Mouse (Mus musculus) thymus, postnatal 10 days (tissue): ENCODE results near the gene Dennd1b.

Experiments used
- DNase-seq, 2 experiments: peaks; one replicate each; pipeline ENCODE4 v3.0.0; 2021; ENCODE audit warnings: low spot score in 2 of 2

Dennd1b gene

DNA sequence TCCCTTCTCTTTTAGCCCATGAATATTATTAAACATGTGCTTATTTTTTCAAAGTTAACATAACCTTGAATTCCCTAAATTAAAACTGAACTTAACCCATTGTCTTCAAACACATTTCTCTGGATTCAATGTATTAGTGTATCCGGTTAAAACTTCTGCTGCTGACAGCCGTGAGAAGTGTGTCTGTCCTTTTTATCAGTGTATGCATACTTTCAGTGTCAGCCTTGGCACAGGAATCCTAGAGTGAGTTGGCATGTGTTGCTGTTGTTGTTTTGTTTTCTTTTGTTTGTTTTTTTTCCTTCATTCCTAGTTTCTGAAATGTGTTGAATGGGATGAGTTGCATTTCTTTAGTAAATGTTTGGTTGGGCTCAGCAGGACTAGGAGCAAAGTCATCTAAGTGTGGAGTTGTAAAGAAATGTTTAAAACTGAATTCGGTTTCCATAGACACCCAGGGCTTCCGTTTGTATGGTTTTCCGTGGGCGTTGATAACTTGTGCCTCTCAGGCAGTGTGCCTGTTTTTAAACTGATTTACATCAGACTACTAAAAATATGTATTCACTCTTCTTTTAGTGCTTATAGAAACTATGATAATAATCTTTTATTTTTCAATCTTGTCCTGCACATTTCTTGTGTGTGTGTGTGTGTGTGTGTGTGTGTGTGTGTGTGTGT lies 217.4 kb downstream of the Dennd1b start:
- DNase-seq: no peak

DNA sequence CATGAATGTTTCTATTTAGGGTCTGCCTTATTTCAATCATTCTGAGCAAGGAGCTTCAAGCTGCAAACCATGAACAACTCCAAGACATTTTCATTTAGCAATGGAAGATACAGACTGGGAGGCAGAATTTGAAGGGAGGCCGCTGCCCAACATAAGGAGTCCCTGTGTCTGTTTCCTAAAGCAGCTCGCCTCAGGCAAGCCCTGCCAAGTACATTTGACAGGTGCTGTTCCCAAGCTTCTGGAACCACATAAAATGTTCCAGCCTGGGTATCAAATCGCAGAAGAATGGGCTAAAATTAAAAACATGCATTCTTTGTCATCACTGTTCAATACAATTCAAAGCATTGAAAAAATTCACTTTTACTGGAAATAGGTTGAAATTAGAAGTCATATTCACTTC lies 229.4 kb downstream of the Dennd1b start:
- DNase-seq: no peak

DNA sequence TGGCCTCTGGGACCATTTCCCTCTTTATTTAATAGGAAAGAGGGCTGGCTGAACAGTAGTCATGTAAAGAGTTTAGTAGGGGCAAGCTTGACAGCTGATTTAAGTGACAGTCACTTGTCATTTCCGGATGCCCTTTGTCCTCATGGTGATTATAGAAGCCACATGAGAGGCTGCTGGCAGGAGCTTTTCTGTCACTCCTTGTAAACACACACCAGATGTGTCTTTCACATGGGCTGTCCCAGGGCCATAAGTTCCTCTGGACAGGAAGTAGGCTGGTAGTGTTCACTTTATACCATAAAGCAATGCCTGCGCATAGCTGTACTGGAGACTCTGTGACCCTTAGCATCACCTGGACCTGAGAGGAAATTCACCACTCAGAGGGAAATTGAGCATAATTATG lies 230.8 kb downstream of the Dennd1b start:
- DNase-seq: no peak

DNA sequence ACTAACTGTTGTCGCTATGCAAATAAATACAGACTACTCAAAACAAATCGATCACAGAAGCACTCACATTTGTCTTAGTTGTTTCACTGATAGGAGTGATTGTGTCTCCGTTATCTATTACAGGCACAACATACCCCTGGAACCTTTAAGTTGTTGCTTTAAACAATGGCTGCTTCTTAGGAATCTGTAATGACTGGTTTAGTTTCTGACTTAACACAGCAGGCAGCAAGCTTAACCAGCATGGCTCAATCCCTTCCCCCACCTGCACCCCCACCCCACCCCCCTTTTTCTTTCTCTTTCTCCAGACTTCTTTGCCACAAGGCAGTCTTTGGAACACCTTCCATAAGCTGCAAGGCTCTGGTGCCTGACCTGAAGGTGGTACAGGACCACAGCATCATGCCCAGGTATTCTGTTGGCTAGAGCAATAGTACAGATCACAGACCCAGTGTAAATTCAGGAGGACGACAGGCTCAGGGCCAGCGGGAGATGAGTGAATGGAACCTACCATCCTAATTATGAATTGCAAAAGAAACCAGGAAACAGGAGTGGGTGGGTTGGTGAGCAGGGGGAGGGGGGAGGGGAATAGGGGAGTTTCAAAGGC lies 231.3 kb downstream of the Dennd1b start:
- DNase-seq: no peak

DNA sequence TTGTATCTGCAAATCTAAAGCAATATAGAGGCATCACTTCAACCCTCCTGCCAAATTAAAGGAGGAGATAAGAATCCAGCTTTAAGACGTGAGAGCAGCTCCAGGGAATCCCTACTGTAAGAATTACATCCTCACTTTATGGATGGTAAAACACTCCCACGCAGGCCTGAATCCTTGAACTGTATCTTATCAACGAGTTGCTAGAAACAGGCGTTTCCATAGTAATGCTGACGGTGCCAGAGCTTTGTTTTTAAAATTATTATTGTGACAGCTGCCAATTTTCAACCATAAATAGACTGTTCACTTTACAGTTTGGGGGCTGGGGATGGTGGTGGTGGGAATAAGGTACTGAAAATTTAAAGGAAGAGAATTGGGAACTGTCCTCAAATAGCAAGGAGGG lies 239.8 kb downstream of the Dennd1b start:
- no peak for DNase-seq

DNA sequence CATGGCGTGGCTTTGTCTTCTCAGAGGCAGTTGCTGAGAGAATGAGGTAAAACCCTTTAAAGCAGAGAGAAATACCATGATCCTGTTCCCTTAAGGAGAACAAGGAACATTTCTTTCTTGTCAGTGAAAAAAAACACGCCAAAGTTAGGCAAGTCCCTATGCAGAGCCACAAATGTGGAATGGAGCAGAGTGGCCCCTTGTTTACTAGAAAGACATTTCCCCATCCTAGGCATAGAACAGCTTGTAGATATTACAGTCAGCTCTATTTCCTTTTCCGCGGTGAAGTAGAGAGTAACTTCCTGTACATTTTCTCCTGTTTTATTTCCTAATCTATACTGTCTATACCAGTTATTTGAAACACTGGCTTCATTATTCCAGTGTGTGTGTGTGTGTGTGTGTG lies 243.0 kb downstream of the Dennd1b start:
- no peak for DNase-seq

DNA sequence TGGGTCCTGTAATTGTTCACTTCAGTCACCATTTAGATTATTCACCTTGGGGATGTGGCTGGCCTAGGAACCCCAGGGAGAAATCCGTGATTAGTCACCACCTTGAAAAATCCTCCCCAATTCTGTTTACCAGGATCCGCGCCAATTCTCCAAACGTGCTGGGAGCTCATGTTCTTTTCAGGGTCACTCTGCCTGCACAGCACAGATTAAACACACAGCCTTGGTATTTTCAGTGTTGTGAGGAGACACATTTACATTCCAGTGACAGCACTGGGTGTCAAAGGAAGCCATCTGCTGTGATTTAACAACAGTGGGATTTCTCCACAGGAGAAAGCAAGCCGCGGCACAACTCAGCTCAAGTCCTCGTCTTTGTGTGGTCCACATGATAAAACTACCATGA lies 246.6 kb downstream of the Dennd1b start:
- DNase-seq: no peak

DNA sequence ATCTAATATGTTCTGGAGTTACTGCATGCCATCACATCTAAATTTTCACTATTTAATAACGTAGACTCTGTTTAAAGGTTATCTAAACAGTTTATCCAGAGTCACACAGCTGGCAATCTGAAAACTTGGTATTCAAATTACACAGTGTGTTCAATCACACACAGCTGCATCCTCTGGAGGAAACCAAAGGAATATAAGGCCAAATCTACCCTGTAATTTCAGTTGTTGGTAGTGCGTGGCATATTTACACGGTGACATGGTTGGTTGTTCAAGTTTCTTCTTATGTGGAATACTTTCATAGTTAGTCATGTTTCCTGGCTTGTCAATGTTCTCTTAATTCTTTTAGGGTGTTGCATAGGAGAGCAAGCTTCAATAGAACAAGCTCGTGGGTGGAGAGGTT lies 247.3 kb downstream of the Dennd1b start:
- DNase-seq: no peak

DNA sequence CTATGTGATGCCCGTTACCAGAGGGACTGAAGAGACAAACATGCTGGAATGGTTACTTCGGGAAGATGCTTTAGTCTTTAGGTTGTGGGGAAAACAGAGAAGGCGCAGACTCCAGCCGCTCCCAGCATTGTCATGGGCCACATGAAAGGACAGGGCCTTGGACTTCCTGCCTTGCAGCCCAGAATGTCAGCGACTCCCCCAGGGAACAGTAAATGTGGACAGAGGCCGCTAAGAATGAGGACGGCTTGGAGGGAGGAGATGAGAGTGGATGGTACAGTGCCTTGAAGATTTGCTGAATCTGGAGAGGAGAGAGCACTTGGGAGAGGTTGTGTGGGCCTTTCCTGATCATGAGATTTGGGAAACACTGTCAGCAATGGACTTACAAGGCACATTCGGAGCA lies 252.1 kb downstream of the Dennd1b start:
- no peak for DNase-seq

DNA sequence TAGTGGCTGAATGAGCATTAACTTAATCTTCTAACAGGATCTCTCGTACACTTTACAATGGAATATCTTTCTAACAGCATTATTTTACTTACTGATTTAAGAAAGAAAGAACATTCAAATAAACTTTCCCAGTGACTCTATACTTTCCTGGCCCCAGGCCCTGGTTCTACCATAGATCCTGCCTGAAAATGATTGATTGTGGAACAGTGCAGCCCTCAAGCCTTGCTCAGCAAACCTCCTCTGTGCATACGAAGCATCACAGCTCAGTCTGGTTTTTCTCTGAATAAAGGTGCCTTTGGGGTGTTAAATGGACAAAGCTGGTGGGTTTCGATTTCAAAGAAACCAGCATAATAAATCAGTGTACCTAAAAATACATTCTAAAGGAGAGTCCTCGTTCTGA lies 260.6 kb downstream of the Dennd1b start:
- DNase-seq: no peak

DNA sequence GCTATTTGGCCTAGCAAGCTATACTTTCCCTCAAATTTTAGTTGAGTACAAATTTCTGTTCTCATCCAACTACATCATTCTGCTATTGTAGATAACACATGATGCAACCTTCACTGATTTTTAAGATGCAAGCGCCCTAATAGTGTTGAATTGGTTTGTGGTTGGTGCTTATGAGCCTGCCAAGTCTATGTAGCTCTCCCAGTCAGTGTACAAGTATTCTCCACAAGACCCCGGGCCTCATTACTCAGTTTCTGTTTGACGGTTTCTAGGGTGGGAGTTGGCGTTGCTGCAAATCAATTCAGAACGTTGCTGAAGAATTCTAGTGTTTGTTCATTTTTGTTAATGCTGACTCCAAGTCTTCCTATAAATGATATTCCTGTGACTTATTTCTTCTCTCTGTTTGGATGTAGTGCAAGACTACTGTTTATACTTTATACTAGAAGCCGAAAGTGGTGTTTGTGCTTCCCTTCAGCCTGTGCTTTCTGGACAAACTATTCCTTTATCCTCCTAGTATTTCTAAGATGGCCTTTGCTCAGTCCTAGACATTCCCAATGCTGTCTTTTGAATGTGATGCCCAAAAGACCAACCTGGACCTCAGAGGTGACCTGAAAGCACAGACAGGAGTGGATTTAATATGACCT lies 261.2 kb downstream of the Dennd1b start:
- DNase-seq: no peak
